Mouse (Mus musculus) midbrain, embryonic 11.5 days (tissue): ENCODE data around the gene Shbg. TPM values are rescaled to one million over a fixed set of nuclear protein-coding genes. Genes with fewer than 3 reads are reported as not detected.
"Not testable (repeated sequence)": the region's sequence is repeated elsewhere in the genome, so short reads cannot be mapped to it uniquely, and the experiment has no call there.

Experiments
- ATAC-seq: fragments of 200-750 bp; cut with Nextera tagmentation; 2 replicates; pipeline ENCODE4 v1.8.0; 2017; ENCODE audit warnings: moderate TSS enrichment, moderate library complexity; ENCODE audit not compliant: low FRiP score
- DNase-seq: peaks from one replicate; pipeline ENCODE4 v3.0.0; 2015; ENCODE audit warnings: low spot score; ENCODE audit errors: missing footprints
- H3K27ac ChIP-seq: fragments of 300-500 bp; sonication (generic); 2 replicates; pipeline ENCODE4 v1.5.1; 2014; ENCODE audit warnings: low read depth, low read length
- H3K27me3 ChIP-seq: fragments of 300-500 bp; sonication (generic); 2 replicates; pipeline ENCODE4 v1.6.1; 2014; ENCODE audit warnings: mild to moderate bottlenecking, low read length, moderate library complexity, mixed read lengths; ENCODE audit not compliant: control insufficient read depth, insufficient read depth
- H3K36me3 ChIP-seq: fragments of 300-500 bp; sonication (generic); 2 replicates; pipeline ENCODE4 v1.6.1; 2014; ENCODE audit warnings: mild to moderate bottlenecking, low read length, moderate library complexity, mixed read lengths; ENCODE audit not compliant: control insufficient read depth, insufficient read depth
- H3K4me1 ChIP-seq: fragments of 300-500 bp; sonication (generic); 2 replicates; pipeline ENCODE4 v1.6.1; 2014; ENCODE audit warnings: low read length; ENCODE audit not compliant: control insufficient read depth, insufficient read depth
- H3K4me2 ChIP-seq: fragments of 300-500 bp; sonication (generic); 2 replicates; pipeline ENCODE4 v1.6.1; 2014; ENCODE audit warnings: mild to moderate bottlenecking, moderate library complexity
- H3K4me3 ChIP-seq: fragments of 300-500 bp; sonication (generic); 2 replicates; pipeline ENCODE4 v1.5.1; 2014; ENCODE audit warnings: low read depth, low read length
- H3K9ac ChIP-seq: fragments of 300-500 bp; sonication (generic); 2 replicates; pipeline ENCODE4 v1.6.1; 2014; ENCODE audit warnings: low read length
- H3K9me3 ChIP-seq: fragments of 300-500 bp; sonication (generic); 2 replicates; pipeline ENCODE4 v1.6.1; 2016; ENCODE audit warnings: low read length; ENCODE audit not compliant: control insufficient read depth
- WGBS: fragments of 180-500 bp; shearing (Covaris S2); extraction: QIAGEN DNeasy Blood & Tissue Kit; methylation state at CpG from one replicate; pipeline ENCODE4 v1.1.7; 2014; 5-methylcytosine and 5-hydroxymethylcytosine counted together
- polyA plus RNA-seq: library from polyadenylated mRNA; unstranded; fragments of >200 nt; fragmentation: Nextera tagmentation; extraction: Ambion mirVana; gene quantifications from 2 replicates; pipeline ENCODE4 v1.2.1, GENCODE M21; 2014

The Shbg gene
- polyA plus RNA-seq, 1 experiment from 2014 or later = not detected

DNA sequence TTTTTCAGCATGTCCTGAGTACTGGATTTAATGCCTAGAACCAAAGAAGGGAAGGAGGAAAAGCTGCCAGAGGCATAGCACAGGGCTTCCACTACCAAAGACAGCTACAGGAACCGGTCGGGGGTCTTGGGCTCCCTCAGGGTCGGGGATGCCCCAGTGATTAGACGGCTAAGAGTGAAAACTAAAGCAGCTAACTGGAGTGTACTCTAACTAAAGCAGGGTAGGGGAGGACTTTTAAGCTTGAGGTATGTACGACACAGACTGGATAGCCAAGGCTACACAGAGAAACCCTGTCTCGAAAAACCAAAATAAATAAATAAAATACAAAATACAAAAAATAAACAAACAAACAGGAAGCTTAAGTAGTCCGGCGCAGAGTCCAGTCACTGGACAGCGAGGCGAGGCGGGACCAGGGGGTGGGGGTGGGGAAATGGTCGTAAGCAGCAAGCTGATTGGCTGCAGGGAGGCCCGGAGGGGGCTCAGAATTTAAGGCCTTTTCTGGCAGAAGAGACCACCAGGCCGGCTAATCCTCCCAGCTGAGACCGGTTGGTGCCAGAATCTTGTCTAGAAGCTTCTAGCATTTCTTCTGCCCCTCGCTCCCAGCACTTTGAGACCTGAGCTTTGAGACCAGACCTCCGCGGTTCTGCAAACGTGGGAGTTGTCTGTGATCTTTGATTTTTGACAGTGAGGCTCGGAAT, 4.0 kb upstream of the Shbg start, which contains the start of gene Sat2:
Sat2 (plus strand) TSS at position 454 of the 698 bp plus-strand sequence.
- ATAC-seq = peak; percentile 87
- Histone ChIP-seq H3K4me3 (peak within 1 kb of the TSS; percentile 39), H3K27ac (peak within 1 kb of the TSS; percentile 48; the same call in 1 of the 2 replicates), H3K9me3 (no peaks in the 10 kb centered on the region), H3K4me1 (peaks cover 14% of the 10 kb centered on the region), H3K4me2 (peak within 1 kb of the TSS; percentile 65), H3K9ac (peak within 1 kb of the TSS; percentile 81), H3K27me3 (no peaks in the 10 kb centered on the region), H3K36me3 (no peaks in the 10 kb centered on the region)
- DNase-seq = peak; percentile 97
- under 1% methylated on average over 20 of the region's 20 CpGs for WGBS

DNA sequence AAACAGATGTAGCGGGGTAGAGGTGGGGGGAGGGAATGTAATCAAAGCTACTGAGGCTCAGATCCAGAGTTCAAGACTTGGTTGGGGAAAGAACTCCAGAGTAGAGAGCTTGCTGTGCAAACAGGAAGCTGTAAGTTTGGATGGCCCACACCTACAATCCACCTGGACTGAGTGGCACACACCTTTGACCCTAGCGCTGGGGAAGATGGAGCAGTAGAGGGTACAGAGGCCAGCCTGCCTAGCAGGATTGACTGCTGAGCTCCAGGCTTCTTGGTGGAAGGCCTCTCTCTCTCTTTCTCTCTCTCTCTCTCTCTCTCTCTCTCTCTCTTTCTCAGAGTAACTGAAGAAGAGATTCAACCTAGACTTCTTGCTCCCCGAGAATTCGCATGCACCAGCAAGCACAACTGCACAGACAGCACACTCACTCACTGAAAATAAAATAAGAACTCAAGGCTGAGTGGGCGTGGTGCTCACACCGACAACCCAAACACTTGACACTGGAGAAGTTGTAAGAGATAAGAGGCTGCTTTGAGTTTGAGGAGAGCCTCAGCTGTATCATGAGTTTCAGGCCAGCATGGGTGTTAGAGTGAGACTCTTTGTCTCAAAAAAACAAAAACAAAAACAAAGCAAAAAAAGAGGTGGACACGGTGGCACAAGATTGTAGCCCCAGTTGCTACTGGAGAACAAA, 2.8 kb upstream of the Shbg start:
- WGBS = 86% methylated on average over 7 of the region's 7 CpGs
- H3K27ac ChIP-seq = no peak overlapping the region; the same call in 1 of the 2 replicates
- ATAC-seq = no peak

DNA sequence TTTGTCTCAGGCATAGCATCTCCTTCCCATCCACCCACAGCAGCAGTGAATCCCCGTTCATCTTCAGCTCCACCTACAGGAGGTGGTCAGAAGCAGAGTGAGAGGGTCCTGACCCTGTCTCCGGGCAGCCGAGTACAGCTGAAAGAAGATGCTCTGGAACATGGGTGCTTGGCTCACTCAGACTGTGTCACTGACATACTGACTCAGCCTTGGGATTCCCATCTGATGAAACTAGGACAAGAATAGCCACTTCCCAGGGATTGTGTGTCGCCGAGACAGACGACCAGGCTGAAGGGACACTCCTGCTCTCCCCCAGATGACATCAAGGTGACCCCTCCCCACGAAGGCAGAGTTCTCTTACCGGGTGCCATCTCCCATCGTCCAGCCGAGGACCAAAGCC, 924 bp downstream of the Shbg start:
- Histone ChIP-seq H3K4me1 (peaks cover 8% of the 10 kb centered on the region), H3K36me3 (no peaks in the 10 kb centered on the region), H3K4me2 (no peak overlapping the region), H3K27me3 (no peaks in the 10 kb centered on the region), H3K9ac (no peak overlapping the region), H3K9me3 (no peaks in the 10 kb centered on the region), H3K27ac (no peak overlapping the region), H3K4me3 (no peak overlapping the region)
- WGBS = 51% methylated on average over 10 of the region's 10 CpGs
- DNase-seq (peak; percentile 17), ATAC-seq (no peak)

More for the DNA sequence above, 2.8 kb upstream of the Shbg start:
- H3K9ac ChIP-seq = no peak overlapping the region
- no peaks in the 10 kb centered on the region for H3K36me3 ChIP-seq
- H3K4me2 ChIP-seq = no peak overlapping the region
- H3K9me3 ChIP-seq = no peaks in the 10 kb centered on the region
- H3K4me3 ChIP-seq = no peak overlapping the region
- no peaks in the 10 kb centered on the region for H3K27me3 ChIP-seq
- peak; percentile 37 for DNase-seq
- peaks cover 14% of the 10 kb centered on the region for H3K4me1 ChIP-seq

DNA sequence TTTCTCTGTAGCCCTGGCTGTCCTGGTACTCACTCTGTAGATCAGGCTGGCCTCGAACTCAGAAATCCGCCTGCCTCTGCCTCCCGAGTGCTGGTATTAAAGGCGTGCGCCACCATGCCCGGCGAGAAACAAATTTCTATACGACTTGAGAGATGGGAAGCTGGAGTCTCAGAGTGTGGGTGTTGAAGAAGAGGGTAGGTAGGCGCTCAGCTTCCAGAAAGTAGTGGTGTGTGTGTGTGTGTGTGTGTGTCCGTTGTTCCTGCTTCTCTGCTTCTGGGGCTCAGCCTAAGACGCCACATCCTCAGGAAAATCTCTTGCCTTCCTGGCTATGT, 3.5 kb downstream of the Shbg start:
- not testable (repeated sequence) for H3K27ac ChIP-seq, H3K4me3 ChIP-seq, DNase-seq, H3K9ac ChIP-seq, H3K4me1 ChIP-seq, H3K36me3 ChIP-seq, H3K9me3 ChIP-seq, ATAC-seq, H3K27me3 ChIP-seq, H3K4me2 ChIP-seq
- 57% methylated on average over 11 of the region's 11 CpGs for WGBS

DNA sequence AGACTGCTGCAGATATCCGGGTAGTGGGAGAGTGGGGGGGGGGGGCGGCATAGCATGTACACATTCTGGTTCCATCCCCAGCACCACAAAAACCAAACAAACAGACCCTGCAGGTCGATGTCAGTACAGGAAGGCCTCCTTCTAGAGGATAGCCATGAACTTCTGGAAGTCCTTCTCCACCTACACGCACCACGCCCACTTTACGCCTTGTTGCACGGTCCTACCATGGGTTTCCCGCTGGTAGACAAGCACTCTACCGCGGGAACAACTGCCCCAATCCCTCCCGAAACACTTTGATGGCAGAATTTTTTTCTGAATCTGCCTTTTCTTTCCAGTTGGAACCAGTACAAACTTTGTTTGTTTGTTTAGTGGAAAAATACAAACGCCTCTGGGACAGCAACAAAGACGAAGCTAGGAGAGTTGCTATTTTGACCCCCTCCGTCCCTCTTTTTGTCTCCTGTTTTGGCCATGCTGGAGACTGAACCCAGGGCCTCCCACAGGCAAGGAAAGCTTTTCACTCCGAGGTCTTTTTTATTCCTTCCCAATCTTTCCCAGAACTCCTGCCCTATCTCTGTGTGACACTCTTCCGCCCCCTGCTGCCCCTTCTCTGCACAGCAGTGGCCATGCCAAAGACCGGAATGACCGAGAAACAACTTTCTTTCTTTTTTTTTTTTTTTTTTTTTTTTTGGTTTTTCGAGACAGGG, 4.0 kb downstream of the Shbg start:
- peak overlapping the region; percentile 51 for H3K9ac ChIP-seq
- H3K9me3 ChIP-seq = no peaks in the 10 kb centered on the region
- H3K4me3 ChIP-seq = no peak overlapping the region
- no peaks in the 10 kb centered on the region for H3K36me3 ChIP-seq
- peak overlapping the region; percentile 11; the same call in 1 of the 2 replicates for H3K4me2 ChIP-seq
- H3K27ac ChIP-seq = no peak overlapping the region
- peaks cover 4% of the 10 kb centered on the region for H3K4me1 ChIP-seq
- DNase-seq (peak; percentile 98), ATAC-seq (peak; percentile 66)
- 6% methylated on average over 19 of the region's 19 CpGs for WGBS
- H3K27me3 ChIP-seq = no peaks in the 10 kb centered on the region

DNA sequence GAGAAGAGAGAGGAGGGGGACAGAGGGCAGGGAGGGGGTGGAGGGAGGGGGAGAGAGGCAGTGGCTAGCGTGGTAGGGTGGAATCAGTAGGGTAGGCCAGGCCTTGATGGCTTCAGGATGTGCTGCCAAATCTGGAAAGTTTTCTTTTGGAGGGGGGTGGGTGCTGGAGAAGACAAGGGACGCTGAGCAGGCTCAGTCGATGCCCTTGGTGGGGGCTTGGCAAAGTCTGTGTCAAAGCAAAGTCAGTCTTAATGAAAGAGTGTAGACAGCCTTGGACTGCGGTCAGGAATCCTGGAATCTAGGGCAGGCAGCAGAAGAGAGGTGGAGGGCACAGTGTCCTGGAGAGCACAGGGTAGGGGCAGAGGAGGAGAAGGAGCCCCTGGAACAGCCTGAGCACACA, 6.8 kb downstream of the Shbg start:
- no peak overlapping the region for H3K27ac ChIP-seq
- no peak for ATAC-seq
- H3K4me1 ChIP-seq = peaks cover 4% of the 10 kb centered on the region
- WGBS = 67% methylated on average over 4 of the region's 4 CpGs
- H3K4me3 ChIP-seq = no peak overlapping the region
- H3K27me3 ChIP-seq = no peaks in the 10 kb centered on the region
- no peaks in the 10 kb centered on the region for H3K36me3 ChIP-seq
- DNase-seq = no peak
- no peaks in the 10 kb centered on the region for H3K9me3 ChIP-seq
- no peak overlapping the region for H3K4me2 ChIP-seq
- H3K9ac ChIP-seq = no peak overlapping the region

DNA sequence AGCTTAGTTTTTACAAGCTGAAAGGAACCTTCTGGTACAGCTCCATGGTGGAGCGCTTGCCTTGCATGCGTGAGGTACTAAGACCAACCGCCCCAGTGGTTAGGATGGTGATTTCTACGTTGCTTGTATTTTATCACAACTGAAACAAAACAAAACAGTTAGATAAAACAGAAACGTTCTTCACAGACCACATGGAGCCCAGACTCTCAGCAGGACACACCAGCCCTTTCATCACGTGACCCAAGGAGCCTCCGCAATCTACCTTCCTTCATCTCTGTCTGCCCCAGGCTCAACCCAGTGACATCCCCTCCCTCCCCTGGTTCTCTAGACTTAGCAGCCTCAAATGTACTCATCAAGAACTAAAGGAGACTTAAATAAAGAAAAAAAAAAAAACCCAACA, 8.3 kb downstream of the Shbg start:
- Histone ChIP-seq H3K27me3 (no peaks in the 10 kb centered on the region), H3K4me1 (peaks cover 14% of the 10 kb centered on the region), H3K9me3 (no peaks in the 10 kb centered on the region), H3K27ac (no peak overlapping the region), H3K36me3 (no peaks in the 10 kb centered on the region), H3K4me3 (no peak overlapping the region), H3K4me2 (no peak overlapping the region), H3K9ac (no peak overlapping the region)
- WGBS = 66% methylated on average over 7 of the region's 7 CpGs
- no peak for ATAC-seq
- DNase-seq = no peak

DNA sequence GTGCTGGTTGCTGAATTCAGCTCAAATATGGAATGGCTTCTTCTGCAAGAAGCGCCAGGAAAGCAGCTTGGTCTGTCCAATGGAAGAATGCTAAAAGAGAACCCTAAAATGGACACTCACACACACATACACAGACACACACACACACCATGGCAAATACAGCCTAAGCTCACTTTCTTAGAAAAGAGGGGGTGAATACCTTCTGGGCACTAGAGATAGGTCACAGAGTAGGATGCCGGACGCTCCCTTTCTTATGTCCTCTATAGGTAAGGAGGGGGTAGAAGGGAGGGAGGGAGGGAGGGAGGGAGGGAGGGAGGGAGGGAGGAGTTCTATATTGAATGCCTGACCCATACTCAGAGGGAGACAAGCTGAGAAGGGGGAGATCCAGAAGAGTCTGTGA, 9.2 kb downstream of the Shbg start:
- H3K27me3 ChIP-seq = no peaks in the 10 kb centered on the region
- H3K4me2 ChIP-seq = no peak overlapping the region
- DNase-seq = no peak
- 73% methylated on average over 3 of the region's 3 CpGs for WGBS
- H3K4me3 ChIP-seq = no peak overlapping the region
- H3K27ac ChIP-seq = no peak overlapping the region
- no peak for ATAC-seq
- H3K9me3 ChIP-seq = no peaks in the 10 kb centered on the region
- H3K4me1 ChIP-seq = peaks cover 10% of the 10 kb centered on the region
- H3K9ac ChIP-seq = no peak overlapping the region
- no peaks in the 10 kb centered on the region for H3K36me3 ChIP-seq

DNA sequence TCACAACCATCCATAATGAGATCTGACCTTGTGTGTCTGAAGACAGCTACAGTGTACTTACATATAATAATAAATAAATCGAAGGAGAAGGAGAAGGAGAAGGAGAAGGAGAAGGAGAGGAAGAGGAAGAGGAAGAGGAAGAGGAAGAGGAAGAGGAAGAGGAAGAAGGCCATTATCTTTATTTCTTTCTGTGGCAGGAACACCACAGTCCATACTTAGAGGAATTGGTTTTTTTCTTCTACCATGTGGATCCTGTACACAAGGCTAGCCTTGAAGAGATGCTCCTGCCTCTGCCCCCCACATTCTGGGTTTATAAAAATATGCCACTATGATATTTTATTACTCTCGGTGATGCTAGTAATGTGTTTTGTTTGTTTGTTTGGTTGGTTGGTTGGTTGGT, 10.9 kb downstream of the Shbg start:
- ATAC-seq (no peak), DNase-seq (no peak)
- no peak overlapping the region for H3K4me3 ChIP-seq
- no peak overlapping the region for H3K9ac ChIP-seq
- peaks cover 10% of the 10 kb centered on the region for H3K4me1 ChIP-seq
- H3K27ac ChIP-seq = no peak overlapping the region
- WGBS = 88% methylated on average over 2 of the region's 2 CpGs
- no peaks in the 10 kb centered on the region for H3K36me3 ChIP-seq
- no peaks in the 10 kb centered on the region for H3K27me3 ChIP-seq
- no peaks in the 10 kb centered on the region for H3K9me3 ChIP-seq
- no peak overlapping the region for H3K4me2 ChIP-seq
